In genomic region chr4:132823614-132824366, GRCm38 (mm10) we compare ENCODE assay signal across 7 mouse cellular contexts. TPM values are rescaled to one million over a fixed set of nuclear protein-coding genes. Genes with fewer than 3 reads are reported as not detected.
DNase-seq lines count a peak whose midpoint lies in the region; ATAC-seq and TF ChIP-seq lines count a peak whose summit lies in the region.

No protein-coding gene starts in this region.

- no peak overlapping the region for H3K27ac ChIP-seq in heart, embryonic 16.5 days (ENCODE audit: low read length)
- H3K27ac ChIP-seq in small intestine, adult 2 months (ENCODE audit: insufficient read depth, low read depth, low read length) = no peak overlapping the region

- no peak for TF ChIP-seq POLR2A in small intestine, adult 2 months (IDR thresholded peaks at IDR 0.05; ENCODE audit: low read depth, low read length)

- peaks cover 34% of the 10 kb centered on the region for H3K36me3 ChIP-seq in heart, embryonic 16.5 days (ENCODE audit: control insufficient read depth, insufficient read depth)
- H3K36me3 ChIP-seq in small intestine, adult 2 months (ENCODE audit: control insufficient read depth, insufficient read depth, low read length) = peaks cover 21% of the 10 kb centered on the region

- TF ChIP-seq CTCF in small intestine, adult 2 months (IDR thresholded peaks at IDR 0.05; ENCODE audit: extremely low read depth, insufficient read length, insufficient replicate concordance, low read depth, low read length) = peak; percentile 82; the same call in 1 of the 2 replicates

- peak; percentile 71 for ATAC-seq in CD4-positive, CD25-positive, alpha-beta regulatory T cell, adult 4 months
- ATAC-seq in heart, embryonic 16.5 days (replicated peaks; ENCODE audit: extremely low read depth, insufficient read depth, low FRiP score) = peak; percentile 32; the same call in 1 of the 2 replicates

- no peaks in the 10 kb centered on the region for H3K27me3 ChIP-seq in heart, embryonic 16.5 days (ENCODE audit: control insufficient read depth, insufficient read depth, low read length)
- H3K27me3 ChIP-seq in small intestine, adult 2 months (ENCODE audit: control insufficient read depth, insufficient read depth, low read length) = no peaks in the 10 kb centered on the region

- WGBS in heart, embryonic 16.5 days = 73% methylated on average over 8 of the region's 8 CpGs
- 58% methylated on average over 8 of the region's 8 CpGs for WGBS in small intestine, adult 2 months

- H3K4me2 ChIP-seq in heart, embryonic 16.5 days (ENCODE audit: low read depth, low read length) = no peak overlapping the region

- peaks cover 3% of the 10 kb centered on the region; the same call in 1 of the 2 replicates for H3K9me3 ChIP-seq in heart, embryonic 16.5 days (replicated peaks; ENCODE audit: control insufficient read depth, low read length)

- H3K9ac ChIP-seq in heart, embryonic 16.5 days (ENCODE audit: low read length) = no peak overlapping the region

- DNase-seq in MN1 (ENCODE audit: low spot score) = peak; percentile 76
- peak; percentile 59 for DNase-seq in embryo, embryonic 11 days
- DNase-seq in layer of hippocampus, postnatal 10 days (ENCODE audit: low spot score in 2 of 2) = peak; percentile 73 to 74
- peak; percentile 80 for DNase-seq in lung, postnatal 14 days

- H3K4me1 ChIP-seq in heart, embryonic 16.5 days (ENCODE audit: control insufficient read depth, insufficient read depth, low read length) = no peaks in the 10 kb centered on the region
- no peaks in the 10 kb centered on the region for H3K4me1 ChIP-seq in small intestine, adult 2 months (ENCODE audit: control insufficient read depth, insufficient read depth, insufficient read length, low read length)

- H3K4me3 ChIP-seq in heart, embryonic 16.5 days (ENCODE audit: low read length) = no peak overlapping the region
- H3K4me3 ChIP-seq in small intestine, adult 2 months (ENCODE audit: low read depth, low read length) = no peak overlapping the region

RNA-seq across cellular contexts. Expression of gene Ppp1r8, which starts 19.2 kb away (rescaled TPM):
- polyA plus RNA-seq in CD4-positive, CD25-positive, alpha-beta regulatory T cell, adult 4 months (2017; shearing (Covaris generic)) = 10 to 100 TPM; 22.2 to 34.8 TPM
- 37.1 and 42.9 TPM in 2 replicates for polyA plus RNA-seq in heart, embryonic 16.5 days (2015; fragmentation: Nextera tagmentation; extraction: Ambion mirVana)
- 10 to 100 TPM; 42.8 to 50.4 TPM for total RNA-seq in layer of hippocampus, postnatal 10 days (2021)
- 8.0 and 15.6 TPM in 2 replicates for polyA plus RNA-seq in small intestine, adult 2 months (2012; rRNA removed)

RNA-seq across cellular contexts. Expression of gene Themis2, which starts 27.6 kb away (rescaled TPM):
- 1 to 10 TPM in 1 of 2 experiments, under 1 TPM in 1; 0.24 to 1.1 TPM for polyA plus RNA-seq in CD4-positive, CD25-positive, alpha-beta regulatory T cell, adult 4 months (2017; shearing (Covaris generic))
- polyA plus RNA-seq in heart, embryonic 16.5 days (2015; fragmentation: Nextera tagmentation; extraction: Ambion mirVana) = 1.2 and 1.9 TPM in 2 replicates
- under 1 TPM; 0.71 to 0.87 TPM for total RNA-seq in layer of hippocampus, postnatal 10 days (2021)
- polyA plus RNA-seq in small intestine, adult 2 months (2012; rRNA removed) = 4.0 and 4.9 TPM in 2 replicates

RNA-seq across cellular contexts. Expression of gene Rpa2, which starts 55.7 kb away (rescaled TPM):
- polyA plus RNA-seq in CD4-positive, CD25-positive, alpha-beta regulatory T cell, adult 4 months (2017; shearing (Covaris generic)) = 10 to 100 TPM; 64.3 to 66.9 TPM
- 68.6 and 72.8 TPM in 2 replicates for polyA plus RNA-seq in heart, embryonic 16.5 days (2015; fragmentation: Nextera tagmentation; extraction: Ambion mirVana)
- total RNA-seq in layer of hippocampus, postnatal 10 days (2021) = 10 to 100 TPM; 14.1 to 15.7 TPM
- 4.8 and 8.7 TPM in 2 replicates for polyA plus RNA-seq in small intestine, adult 2 months (2012; rRNA removed)
